Mouse (Mus musculus) cerebellum, adult (tissue): ENCODE data around the gene Tdgf1.

Source experiments
- ATAC-seq: cut with Nextera tagmentation; 2 replicates; pipeline ENCODE4 v1.9.2; 2017; ENCODE audit warnings: mild to moderate bottlenecking, moderate library complexity, mixed read lengths; ENCODE audit not compliant: insufficient number of reproducible peaks, low FRiP score, low TSS enrichment

Gene Tdgf1

GRCm38 (mm10) chr9:110920665-110921419 lies 25.1 kb downstream of the Tdgf1 start:
- no peak for ATAC-seq

DNA sequence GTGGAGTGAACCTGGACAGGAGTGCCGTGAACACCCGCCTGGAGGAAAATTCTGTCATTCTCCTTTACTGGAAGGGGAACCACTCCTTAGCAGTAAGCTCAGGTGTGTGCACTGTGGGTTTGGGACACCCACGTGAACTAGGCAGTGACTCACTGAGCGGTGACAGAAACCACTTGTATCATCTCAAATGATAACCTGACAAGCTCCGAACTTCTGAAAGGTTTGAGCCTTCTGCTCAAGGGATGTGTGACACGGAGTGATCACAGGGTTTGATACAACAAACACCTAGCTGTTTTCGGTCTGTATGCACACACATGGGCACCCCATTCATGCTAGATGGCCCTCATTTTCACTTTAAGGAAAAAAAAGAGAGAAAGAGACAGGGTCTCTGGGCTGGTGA lies 29.2 kb downstream of the Tdgf1 start, which contains the start of gene Fam240a:
Gene Fam240a, minus strand, starts transcription at position 76 of the 400 bp plus-strand sequence.
- no peak for ATAC-seq

- no peak for ATAC-seq
Observed at GRCm38 (mm10) chr9:110915466-110915865, 30.5 kb downstream of the Tdgf1 start.

GRCm38 (mm10) chr9:110914631-110915236 lies 31.2 kb downstream of the Tdgf1 start:
- no peak for ATAC-seq

- no peak for ATAC-seq
Observed at GRCm38 (mm10) chr9:110909371-110909967, 36.5 kb downstream of the Tdgf1 start.

- no peak for ATAC-seq
Observed at GRCm38 (mm10) chr9:110908631-110909016, 37.3 kb downstream of the Tdgf1 start.

- no peak for ATAC-seq
Observed at GRCm38 (mm10) chr9:110907838-110908630, 37.9 kb downstream of the Tdgf1 start.

DNA sequence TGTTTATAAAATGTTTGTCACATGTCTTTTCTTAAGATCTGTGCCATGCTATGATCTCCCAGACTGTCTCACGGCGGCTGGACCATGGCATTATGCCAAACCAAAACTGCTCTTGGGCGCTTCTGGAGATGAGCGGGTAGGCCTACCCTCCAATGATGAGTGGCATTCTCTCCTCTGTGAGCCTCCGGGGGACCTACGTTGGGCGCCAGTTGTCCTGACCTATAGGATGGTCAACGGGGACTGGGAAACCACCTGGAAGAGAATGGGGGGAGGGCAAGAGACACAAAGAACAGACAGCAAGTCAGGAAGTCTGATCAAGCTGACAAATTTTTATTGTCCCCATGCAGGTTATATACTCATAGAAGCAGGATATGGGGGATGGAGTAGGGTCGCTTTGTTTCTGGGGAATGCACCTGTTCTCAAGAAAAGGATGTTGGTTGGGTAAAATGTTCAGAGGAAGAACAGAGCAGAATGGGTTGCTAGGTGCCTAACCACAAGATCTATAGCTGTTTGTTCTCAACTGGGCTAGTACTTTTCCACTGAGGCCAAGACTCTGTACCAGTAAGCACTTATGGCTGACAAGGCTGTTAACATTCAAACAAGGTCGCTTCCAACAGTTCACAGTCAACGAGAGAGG lies 38.6 kb downstream of the Tdgf1 start:
- no peak for ATAC-seq

GRCm38 (mm10) chr9:110902271-110902670 lies 43.7 kb downstream of the Tdgf1 start:
- ATAC-seq: no peak

DNA sequence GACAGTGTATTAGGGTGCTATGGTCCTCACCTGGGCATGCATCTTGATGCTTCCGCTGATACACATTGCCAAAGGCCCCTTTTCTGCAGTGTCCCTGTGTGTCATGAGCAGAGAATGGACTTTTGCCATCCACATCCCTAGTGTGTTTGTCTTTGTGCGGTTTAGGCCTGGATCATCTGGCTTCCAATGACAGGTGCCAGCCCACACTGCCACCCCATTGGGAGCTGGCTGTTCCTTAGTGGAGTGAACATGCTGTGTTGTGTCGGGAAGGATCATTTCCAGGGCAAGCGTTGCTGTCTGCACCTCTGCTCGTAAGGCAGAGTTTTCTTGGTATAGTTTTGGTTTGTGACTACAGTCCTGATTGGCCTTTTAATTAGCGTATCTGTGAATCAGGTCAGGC lies 44.8 kb downstream of the Tdgf1 start:
- no peak for ATAC-seq

- no peak for ATAC-seq
Observed at GRCm38 (mm10) chr9:110899451-110900008, 46.4 kb downstream of the Tdgf1 start.

DNA sequence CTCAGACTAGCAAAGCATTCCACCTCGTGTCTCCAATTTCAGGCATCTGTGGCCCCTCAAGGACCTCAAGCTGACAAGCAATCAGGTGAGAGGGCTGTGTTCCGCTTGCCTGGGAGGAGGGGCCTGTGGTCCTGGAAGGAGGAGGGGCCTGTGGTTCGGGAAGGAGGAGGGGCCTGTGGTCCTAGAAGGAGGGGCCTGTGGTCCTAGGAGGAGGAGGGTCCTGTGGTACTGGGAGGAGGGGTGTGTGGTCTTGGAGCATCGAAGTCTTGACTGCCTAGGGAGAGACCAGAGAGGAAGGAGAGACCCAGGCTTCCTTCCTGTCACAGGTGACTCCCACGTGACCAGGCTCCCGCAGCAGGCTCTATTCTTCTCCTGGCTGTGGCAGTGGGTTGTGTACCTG lies 49.4 kb downstream of the Tdgf1 start:
- ATAC-seq: no peak

- ATAC-seq: no peak
Observed at GRCm38 (mm10) chr9:110895994-110896393, 50.0 kb downstream of the Tdgf1 start.

DNA sequence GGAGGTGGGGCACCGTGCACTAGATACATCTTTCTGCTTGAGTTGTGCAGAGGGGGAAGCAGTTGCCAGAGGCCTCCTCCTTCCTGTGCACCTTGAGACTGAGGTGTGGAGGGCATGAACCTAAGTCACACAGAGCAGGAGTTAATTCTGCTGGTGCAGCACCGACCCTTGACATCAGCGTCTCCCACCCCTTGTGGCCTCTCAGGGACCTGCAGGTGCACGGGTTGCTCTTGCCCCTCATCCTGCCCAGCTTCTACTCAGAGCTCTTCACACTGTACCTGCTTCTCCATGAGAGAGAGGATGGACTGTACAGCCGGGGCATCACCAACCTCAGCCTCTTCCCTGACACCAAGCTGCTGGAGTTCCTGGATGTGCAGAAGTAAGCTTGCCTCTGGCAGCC lies 50.5 kb downstream of the Tdgf1 start:
- no peak for ATAC-seq

DNA sequence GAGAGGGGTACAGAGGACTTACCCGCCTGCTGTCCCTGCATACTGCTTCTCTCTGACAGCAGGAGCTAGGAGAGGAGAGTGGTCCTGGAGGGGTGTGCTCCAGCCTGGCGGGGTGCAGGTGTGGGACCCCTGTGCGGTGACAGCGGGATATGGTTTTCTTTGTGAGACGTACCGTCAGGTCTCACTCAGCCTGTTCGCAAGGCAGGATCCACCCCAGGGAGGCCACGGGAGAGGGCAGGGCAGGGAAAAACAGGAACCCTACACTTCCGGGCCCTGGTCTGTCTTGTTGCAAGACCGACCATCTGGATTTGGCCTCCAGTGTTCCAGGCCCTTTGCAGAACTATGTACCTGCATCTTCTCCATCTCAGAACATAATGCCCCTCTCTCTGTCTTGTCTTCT lies 52.5 kb downstream of the Tdgf1 start:
- no peak for ATAC-seq

- no peak for ATAC-seq
Observed at GRCm38 (mm10) chr9:110892552-110892951, 53.4 kb downstream of the Tdgf1 start.

DNA sequence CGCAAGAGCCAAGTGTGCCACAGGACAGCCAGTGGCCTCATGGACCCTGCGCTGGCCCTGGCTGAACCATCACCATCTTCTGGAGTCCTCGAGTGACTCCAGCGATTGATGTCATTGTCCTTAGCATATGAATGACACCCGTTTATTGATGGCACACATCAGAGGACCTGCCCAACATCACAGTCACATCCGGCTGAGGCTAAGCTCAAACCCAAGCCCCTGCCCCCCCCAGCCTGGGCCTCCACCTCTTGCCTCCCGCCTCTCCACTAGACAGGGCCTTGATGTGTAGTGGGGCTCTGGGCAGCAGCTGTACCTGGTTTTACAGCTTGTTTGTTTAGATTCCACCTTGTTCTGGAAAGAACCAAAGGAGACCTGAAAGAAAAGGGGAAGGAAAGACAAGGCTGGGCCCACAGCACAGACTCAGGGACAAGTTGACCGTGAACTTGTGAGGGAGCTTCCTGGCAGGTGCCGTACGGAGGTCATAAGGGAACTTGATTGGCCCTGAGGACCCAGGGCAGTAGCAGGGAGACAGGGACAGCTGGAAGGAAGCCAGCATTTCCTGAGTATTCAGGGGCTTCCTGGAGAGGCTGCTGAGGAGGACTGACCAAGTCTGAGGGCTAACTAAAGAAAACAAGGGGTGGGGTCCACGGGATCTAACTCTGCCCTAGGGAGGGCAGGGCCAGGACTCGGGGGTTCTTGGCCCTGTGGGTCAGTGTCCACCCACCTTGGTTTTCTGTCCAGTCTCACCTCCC lies 54.7 kb downstream of the Tdgf1 start:
- no peak for ATAC-seq

DNA sequence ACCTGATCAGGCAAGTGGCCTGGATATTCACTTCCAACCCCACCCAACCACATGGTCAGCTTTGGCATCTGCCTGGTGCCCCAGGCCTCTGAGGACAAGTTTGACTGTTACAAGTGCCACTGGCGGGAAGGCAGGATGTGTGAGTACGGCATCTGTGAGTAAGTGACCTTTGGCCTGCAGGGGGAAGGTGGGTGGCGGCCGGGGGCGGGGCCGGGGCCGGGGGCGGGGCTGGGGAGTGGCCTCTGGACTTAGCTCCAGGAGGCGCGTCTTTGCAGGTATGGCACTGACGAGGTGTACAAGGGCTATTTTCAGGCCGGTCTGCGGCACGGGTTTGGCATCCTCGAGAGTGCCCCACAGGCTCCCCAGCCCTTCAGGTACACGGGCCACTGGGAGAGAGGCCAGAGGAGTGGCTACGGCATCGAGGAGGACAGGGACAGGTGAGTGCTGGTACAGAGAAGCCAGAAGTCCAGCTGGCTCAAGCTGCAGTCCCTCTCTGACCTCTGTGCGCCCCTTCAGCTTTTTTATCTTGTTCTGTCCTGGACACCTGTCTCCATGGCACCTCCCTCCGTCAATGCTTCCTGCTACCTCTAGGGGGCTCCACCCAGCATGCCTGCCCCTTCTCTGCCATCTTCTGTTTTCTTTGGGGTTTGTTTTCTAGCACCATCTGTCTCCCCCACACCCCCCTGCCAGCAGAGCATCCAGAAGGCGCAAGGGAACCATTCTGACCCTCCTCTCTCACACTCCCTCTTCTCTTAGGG lies 55.8 kb downstream of the Tdgf1 start:
- ATAC-seq: no peak
